Comparison of ENCODE assay signal across 22 mouse cellular contexts in the genomic region with DNA sequence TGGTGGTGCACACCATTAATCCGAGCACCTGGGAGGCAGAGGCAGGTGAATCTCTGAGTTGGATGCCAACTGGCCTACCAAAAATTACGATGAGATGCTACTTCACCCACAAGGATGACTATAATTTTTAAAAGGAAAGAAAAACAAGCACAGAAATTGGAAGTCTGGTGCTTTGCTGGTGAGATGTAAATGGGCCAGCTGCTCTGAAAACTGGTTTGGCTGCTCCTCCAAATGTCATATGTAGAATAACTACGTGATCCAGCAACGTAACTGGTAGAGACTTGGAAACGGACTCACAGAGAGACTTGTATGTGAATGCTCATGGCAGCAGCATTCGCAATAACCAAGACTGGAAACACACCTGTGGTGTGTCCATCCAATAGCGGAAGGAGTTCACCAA. TPM values are rescaled to one million over a fixed set of nuclear protein-coding genes. Genes with fewer than 3 reads are reported as not detected.
DNase-seq lines count a peak whose midpoint lies in the region; ATAC-seq lines count a peak whose summit lies in the region.
"Had no signal": no experiment of that assay in that cellular context is flagged by ENCODE, and none has a peak within 500 bp of the region (broad histone marks: within the 10 kb centered on the region; RNA-seq: fewer than 3 reads in every experiment).

No protein-coding gene starts in this region.

- 0 out of 2 replicates have a peak, but pooled peaks cover under 1% of the 10 kb centered on the region for H3K36me3 ChIP-seq in forebrain, embryonic 14.5 days (ENCODE audit: control insufficient read depth, insufficient read depth, low read length)
- peaks cover 3% of the 10 kb centered on the region for H3K36me3 ChIP-seq in forebrain, embryonic 12.5 days (replicated peaks)
- H3K36me3 ChIP-seq in midbrain, embryonic 16.5 days (ENCODE audit: control insufficient read depth, insufficient read depth, low read length) = no peaks in the 10 kb centered on the region; the same call in 1 of the 2 replicates
- peaks cover 2% of the 10 kb centered on the region for H3K36me3 ChIP-seq in midbrain, embryonic 13.5 days
- H3K36me3 ChIP-seq in liver, embryonic 11.5 days (ENCODE audit: control insufficient read depth, insufficient read depth, low read length) = no peaks in the 10 kb centered on the region
- H3K36me3 ChIP-seq: embryonic facial prominence, embryonic 10.5 days; limb, embryonic 12.5 days had no signal

- peak; percentile 73 for DNase-seq in forebrain, embryonic 14.5 days (ENCODE audit: low spot score)
- peak; percentile 68 to 71 for DNase-seq in layer of hippocampus, adult 8-10 months (ENCODE audit: low spot score in 2 of 2)
- DNase-seq in layer of hippocampus, postnatal 10 days (ENCODE audit: low spot score in 2 of 2) = no peak
- peak; percentile 73 for DNase-seq in telencephalon, adult 2 months (ENCODE audit: low read depth, low spot score)
- no peak for DNase-seq in liver, embryonic 11.5 days (ENCODE audit: low spot score)
- DNase-seq: thymus, postnatal 4 days had no signal

- ATAC-seq in forebrain, embryonic 14.5 days = peak; percentile 30; the same call in 1 of the 2 replicates
- no peak for ATAC-seq in forebrain, embryonic 12.5 days (ENCODE audit: low FRiP score)
- ATAC-seq in midbrain, embryonic 16.5 days = no peak
- ATAC-seq in midbrain, embryonic 13.5 days = no peak
- no peak for ATAC-seq in liver, embryonic 11.5 days (replicated peaks; ENCODE audit: low FRiP score)
- ATAC-seq: intestine, embryonic 16.5 days; lung, postnatal 0 days had no signal

- no peaks in the 10 kb centered on the region for H3K9me3 ChIP-seq in forebrain, embryonic 14.5 days (replicated peaks; ENCODE audit: control insufficient read depth, low read length)
- H3K9me3 ChIP-seq in forebrain, embryonic 12.5 days = no peaks in the 10 kb centered on the region
- H3K9me3 ChIP-seq in midbrain, embryonic 16.5 days (replicated peaks; ENCODE audit: control insufficient read depth, low read length, poor library complexity, severe bottlenecking) = no peaks in the 10 kb centered on the region
- no peaks in the 10 kb centered on the region for H3K9me3 ChIP-seq in midbrain, embryonic 13.5 days
- no peaks in the 10 kb centered on the region for H3K9me3 ChIP-seq in liver, embryonic 11.5 days (ENCODE audit: control insufficient read depth, low read length)
- H3K9me3 ChIP-seq: embryonic facial prominence, embryonic 10.5 days; kidney, embryonic 15.5 days; limb, embryonic 12.5 days had no signal

- H3K4me3 ChIP-seq in forebrain, embryonic 14.5 days (ENCODE audit: low read depth, low read length) = no peak overlapping the region
- no peak overlapping the region for H3K4me3 ChIP-seq in forebrain, embryonic 12.5 days (replicated peaks)
- no peak overlapping the region for H3K4me3 ChIP-seq in midbrain, embryonic 16.5 days (ENCODE audit: low read depth, low read length)
- no peak overlapping the region for H3K4me3 ChIP-seq in midbrain, embryonic 13.5 days (replicated peaks)
- no peak overlapping the region for H3K4me3 ChIP-seq in liver, embryonic 11.5 days (ENCODE audit: low read depth, low read length)
- H3K4me3 ChIP-seq: embryonic facial prominence, embryonic 10.5 days; kidney, embryonic 15.5 days; limb, embryonic 12.5 days; myocyte had no signal

- no peaks in the 10 kb centered on the region for H3K27me3 ChIP-seq in forebrain, embryonic 14.5 days (replicated peaks; ENCODE audit: control insufficient read depth, insufficient read depth, low read length)
- no peaks in the 10 kb centered on the region for H3K27me3 ChIP-seq in forebrain, embryonic 12.5 days
- H3K27me3 ChIP-seq in midbrain, embryonic 16.5 days (ENCODE audit: control insufficient read depth, insufficient read depth, low read depth, low read length) = no peaks in the 10 kb centered on the region
- H3K27me3 ChIP-seq in midbrain, embryonic 13.5 days = no peaks in the 10 kb centered on the region
- H3K27me3 ChIP-seq in liver, embryonic 11.5 days (replicated peaks; ENCODE audit: control insufficient read depth, insufficient read depth, low read length) = no peaks in the 10 kb centered on the region
- H3K27me3 ChIP-seq: kidney, embryonic 15.5 days had no signal

- H3K4me2 ChIP-seq in forebrain, embryonic 14.5 days (ENCODE audit: low read length) = no peak overlapping the region
- no peak overlapping the region for H3K4me2 ChIP-seq in forebrain, embryonic 12.5 days
- H3K4me2 ChIP-seq in midbrain, embryonic 16.5 days (ENCODE audit: low read length) = no peak overlapping the region
- H3K4me2 ChIP-seq in midbrain, embryonic 13.5 days (replicated peaks) = no peak overlapping the region
- H3K4me2 ChIP-seq in liver, embryonic 11.5 days = no peak overlapping the region
- H3K4me2 ChIP-seq: heart, embryonic 11.5 days; kidney, embryonic 15.5 days; limb, embryonic 12.5 days had no signal

- whole genome bisulfite sequencing in forebrain, embryonic 14.5 days = 80% methylated on average over 7 of the region's 7 CpGs
- 95% methylated on average over 7 of the region's 7 CpGs for WGBS in forebrain, embryonic 12.5 days
- 91% methylated on average over 7 of the region's 7 CpGs for WGBS in midbrain, embryonic 16.5 days
- whole genome bisulfite sequencing in midbrain, embryonic 13.5 days = 94% methylated on average over 7 of the region's 7 CpGs
- WGBS in liver, embryonic 11.5 days = 89% methylated on average over 7 of the region's 7 CpGs

- H3K9ac ChIP-seq in forebrain, embryonic 14.5 days (ENCODE audit: low read length) = no peak overlapping the region
- H3K9ac ChIP-seq in forebrain, embryonic 12.5 days = no peak overlapping the region
- no peak overlapping the region for H3K9ac ChIP-seq in midbrain, embryonic 16.5 days (ENCODE audit: low read depth, low read length)
- no peak overlapping the region for H3K9ac ChIP-seq in midbrain, embryonic 13.5 days (replicated peaks)
- no peak overlapping the region for H3K9ac ChIP-seq in liver, embryonic 11.5 days (ENCODE audit: low read depth, low read length)
- H3K9ac ChIP-seq: kidney, embryonic 15.5 days; limb, embryonic 12.5 days; liver, embryonic 14.5 days had no signal

- peak overlapping the region; percentile 88 for H3K27ac ChIP-seq in forebrain, embryonic 14.5 days (ENCODE audit: low read depth, low read length)
- H3K27ac ChIP-seq in forebrain, embryonic 12.5 days = no peak overlapping the region
- H3K27ac ChIP-seq in midbrain, embryonic 16.5 days (ENCODE audit: low read length) = peak overlapping the region; percentile 59
- H3K27ac ChIP-seq in midbrain, embryonic 13.5 days = no peak overlapping the region
- no peak overlapping the region for H3K27ac ChIP-seq in liver, embryonic 11.5 days (ENCODE audit: low read depth, low read length)
- H3K27ac ChIP-seq: embryonic facial prominence, embryonic 10.5 days; kidney, embryonic 15.5 days; limb, embryonic 12.5 days; liver, embryonic 14.5 days had no signal

- peaks cover 9% of the 10 kb centered on the region for H3K4me1 ChIP-seq in forebrain, embryonic 14.5 days (ENCODE audit: control insufficient read depth, insufficient read depth, low read length)
- H3K4me1 ChIP-seq in forebrain, embryonic 12.5 days = peaks cover 15% of the 10 kb centered on the region
- peaks cover 22% of the 10 kb centered on the region for H3K4me1 ChIP-seq in midbrain, embryonic 16.5 days (ENCODE audit: control insufficient read depth, insufficient read depth, low read length)
- H3K4me1 ChIP-seq in midbrain, embryonic 13.5 days (replicated peaks) = peaks cover 37% of the 10 kb centered on the region
- no peaks in the 10 kb centered on the region for H3K4me1 ChIP-seq in liver, embryonic 11.5 days (replicated peaks; ENCODE audit: control insufficient read depth, insufficient read depth, low read length)

RNA-seq across cellular contexts. Expression of a gene that starts 35.9 kb away (rescaled TPM):
- polyA plus RNA-seq in forebrain, embryonic 14.5 days (2014; fragmentation: Nextera tagmentation; extraction: Ambion mirVana) = not detected in 2 replicates
- not detected in 2 replicates for polyA plus RNA-seq in forebrain, embryonic 12.5 days (2016; fragmentation: Nextera tagmentation; extraction: Ambion mirVana)
- total RNA-seq in layer of hippocampus, adult 8-10 months (2022) = under 1 TPM in 1 of 4 experiments, not detected in 3; 0.33 TPM
- total RNA-seq in layer of hippocampus, postnatal 10 days (2021) = under 1 TPM in 1 of 2 experiments, not detected in 1; 0.37 TPM
- not detected in 2 replicates for polyA plus RNA-seq in midbrain, embryonic 16.5 days (2015; fragmentation: Nextera tagmentation; extraction: Ambion mirVana)
- not detected in 2 replicates for polyA plus RNA-seq in midbrain, embryonic 13.5 days (2015; fragmentation: Nextera tagmentation; extraction: Ambion mirVana)
- polyA plus RNA-seq in liver, embryonic 11.5 days (2014; fragmentation: Nextera tagmentation; extraction: Ambion mirVana) = 0.19 and 0.23 TPM in 2 replicates
- total RNA-seq: gastrocnemius, postnatal 36 days; heart, postnatal 25 days; megakaryocyte, adult 5-6 weeks; MEL had no signal
- polyA plus RNA-seq: heart, embryonic 11.5 days; intestine, embryonic 16.5 days; kidney, embryonic 15.5 days; limb, embryonic 12.5 days; liver, embryonic 14.5 days; lung, postnatal 0 days; myocyte; small intestine, adult 2 months had no signal

Comparison
In these comparisons a context has a peak if more than half of its experiments do, and no peak if none do; other contexts are left out.
1. DNase-seq: peak in forebrain, embryonic 14.5 days (single experiment), layer of hippocampus, adult 8-10 months (2 of 2) and telencephalon, adult 2 months (single experiment); none in layer of hippocampus, postnatal 10 days (0 of 2) and liver, embryonic 11.5 days (single experiment).
2. H3K27ac ChIP-seq: peak in forebrain, embryonic 14.5 days (single experiment) and midbrain, embryonic 16.5 days (single experiment); none in forebrain, embryonic 12.5 days (single experiment), midbrain, embryonic 13.5 days (single experiment) and liver, embryonic 11.5 days (single experiment).